Mouse (Mus musculus) right cerebral cortex, postnatal 4 days (tissue): ENCODE data around the gene Sdk2.

Experiments used
- DNase-seq: peaks from one replicate; pipeline ENCODE4 v3.0.0-alpha.2; 2022

Sdk2 gene

GRCm38 (mm10) chr11:114066951-114067762, at the start of gene Sdk2:
Gene Sdk2 (minus strand): TSS chr11:114067046.
- peak; percentile 78 for DNase-seq

- peak; percentile 25 for DNase-seq
Observed at GRCm38 (mm10) chr11:114115077-114115476, 48.2 kb upstream of the Sdk2 start.

GRCm38 (mm10) chr11:114114674-114115073, 47.8 kb upstream of the Sdk2 start:
- no peak for DNase-seq

- DNase-seq, result no peak
Observed at GRCm38 (mm10) chr11:114110851-114111250, 44.0 kb upstream of the Sdk2 start.

- no peak for DNase-seq
Observed at GRCm38 (mm10) chr11:114093636-114094035, 26.8 kb upstream of the Sdk2 start.

GRCm38 (mm10) chr11:114093175-114093574, 26.3 kb upstream of the Sdk2 start:
- DNase-seq, result no peak

- DNase-seq, result peak; percentile 58
Observed at GRCm38 (mm10) chr11:114080606-114081005, 13.8 kb upstream of the Sdk2 start.

GRCm38 (mm10) chr11:114072644-114073043, 5.8 kb upstream of the Sdk2 start:
- no peak for DNase-seq

- DNase-seq, result peak; percentile 49
Observed at GRCm38 (mm10) chr11:114071998-114072397, 5.2 kb upstream of the Sdk2 start.

GRCm38 (mm10) chr11:114070881-114071280, 4.0 kb upstream of the Sdk2 start:
- no peak for DNase-seq

GRCm38 (mm10) chr11:114070131-114070530, 3.3 kb upstream of the Sdk2 start:
- DNase-seq, result no peak

- peak; percentile 53 for DNase-seq
Observed at GRCm38 (mm10) chr11:114068390-114068789, 1.5 kb upstream of the Sdk2 start.

- DNase-seq, result peak; percentile 46
Observed at GRCm38 (mm10) chr11:114066098-114066950, 522 bp downstream of the Sdk2 start.

GRCm38 (mm10) chr11:114065596-114065995, 1.2 kb downstream of the Sdk2 start:
- DNase-seq, result no peak

GRCm38 (mm10) chr11:114064871-114065388, 1.9 kb downstream of the Sdk2 start:
- peak; percentile 46 for DNase-seq

GRCm38 (mm10) chr11:114061946-114062345, 4.9 kb downstream of the Sdk2 start:
- DNase-seq, result no peak

GRCm38 (mm10) chr11:114061265-114061664, 5.6 kb downstream of the Sdk2 start:
- DNase-seq, result no peak

GRCm38 (mm10) chr11:114056351-114056750, 10.5 kb downstream of the Sdk2 start:
- DNase-seq, result no peak

GRCm38 (mm10) chr11:114054581-114055315, 12.1 kb downstream of the Sdk2 start:
- DNase-seq, result no peak

GRCm38 (mm10) chr11:114051361-114051760, 15.5 kb downstream of the Sdk2 start:
- DNase-seq, result no peak

- no peak for DNase-seq
Observed at GRCm38 (mm10) chr11:114050511-114050910, 16.3 kb downstream of the Sdk2 start.

GRCm38 (mm10) chr11:114047887-114048331, 18.9 kb downstream of the Sdk2 start:
- DNase-seq, result no peak

GRCm38 (mm10) chr11:114046927-114047326, 19.9 kb downstream of the Sdk2 start:
- DNase-seq, result no peak
